Mouse (Mus musculus): ENCODE measurements at regions not wholly inside any gene's neighbourhood (a gene's known extent, or its start where the extent isn't known, plus 50 kb on each side); places are given as distances from the start of the nearest gene placed in this dataset.

DNA sequence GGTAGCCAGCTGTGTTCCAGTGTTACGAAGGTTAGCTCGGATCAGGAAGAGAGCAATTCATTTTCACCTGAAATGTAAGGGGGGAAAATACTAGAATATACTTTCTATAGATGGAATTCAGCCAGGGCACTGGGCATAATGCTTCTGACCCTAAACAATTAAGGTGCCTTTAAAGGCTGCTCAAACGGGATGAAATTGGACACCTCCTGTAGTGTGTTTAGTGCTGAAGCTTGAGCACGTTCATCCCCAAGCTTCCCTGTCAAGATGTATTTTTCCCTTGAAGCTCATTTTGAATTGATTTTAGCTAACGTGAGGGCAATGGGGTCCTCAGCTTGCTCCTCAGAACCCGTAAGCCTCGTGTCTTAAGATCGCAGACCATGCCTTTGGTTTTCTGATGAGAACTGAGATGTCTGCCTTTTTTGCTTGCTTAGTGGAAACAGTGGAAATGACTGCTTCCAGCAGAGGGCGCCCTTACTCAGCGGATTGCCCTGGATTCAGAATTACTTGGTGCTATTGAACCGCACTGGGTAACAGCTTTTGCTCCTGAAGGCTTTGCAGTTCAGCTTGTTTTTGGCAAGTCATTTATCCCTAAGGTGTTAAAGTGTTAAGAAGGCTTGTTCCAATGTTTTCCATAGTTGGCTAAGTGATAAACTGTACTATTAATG lies 74.6 kb upstream of the Fermt1 start:
- no peaks in the 10 kb centered on the region for H3K27me3 ChIP-seq (ENCODE audit: control insufficient read depth, insufficient read depth, low read depth, low read length)
- WGBS, result 22% methylated on average over 11 of the region's 11 CpGs
- no peak overlapping the region for H3K27ac ChIP-seq (ENCODE audit: low read length)
- no peaks in the 10 kb centered on the region for H3K36me3 ChIP-seq (ENCODE audit: control insufficient read depth, insufficient read depth, low read length)
- 0 out of 2 replicates have a peak overlapping the region, but pooled peaks have one; percentile 12 for H3K4me2 ChIP-seq (ENCODE audit: low read depth, low read length)
- H3K9ac ChIP-seq (ENCODE audit: low read length), result no peak overlapping the region
- H3K4me3 ChIP-seq (ENCODE audit: low read length), result no peak overlapping the region
- H3K9me3 ChIP-seq (ENCODE audit: control insufficient read depth, low read length), result no peaks in the 10 kb centered on the region
- peak; percentile 36; the same call in 1 of the 2 replicates for ATAC-seq (ENCODE audit: low read depth)
- H3K4me1 ChIP-seq (replicated peaks; ENCODE audit: control insufficient read depth, insufficient read depth, low read length), result no peaks in the 10 kb centered on the region

- H3K27me3 ChIP-seq (ENCODE audit: control insufficient read depth, insufficient read depth, low read depth, low read length), result no peaks in the 10 kb centered on the region
- no peaks in the 10 kb centered on the region for H3K36me3 ChIP-seq (ENCODE audit: control insufficient read depth, insufficient read depth, low read length)
- H3K9ac ChIP-seq (ENCODE audit: low read length), result no peak overlapping the region
- no peaks in the 10 kb centered on the region for H3K9me3 ChIP-seq (ENCODE audit: control insufficient read depth, low read length)
- no peak overlapping the region for H3K4me3 ChIP-seq (ENCODE audit: low read length)
- no peaks in the 10 kb centered on the region for H3K4me1 ChIP-seq (replicated peaks; ENCODE audit: control insufficient read depth, insufficient read depth, low read length)
- WGBS, result 77% methylated on average over 3 of the region's 3 CpGs
- no peak overlapping the region for H3K27ac ChIP-seq (ENCODE audit: low read length)
- H3K4me2 ChIP-seq (ENCODE audit: low read depth, low read length), result no peak overlapping the region
- ATAC-seq (ENCODE audit: low read depth), result no peak
These were observed 75.5 kb upstream of the Fermt1 start for GRCm38 (mm10) chr2:133021244-133021643.

DNA sequence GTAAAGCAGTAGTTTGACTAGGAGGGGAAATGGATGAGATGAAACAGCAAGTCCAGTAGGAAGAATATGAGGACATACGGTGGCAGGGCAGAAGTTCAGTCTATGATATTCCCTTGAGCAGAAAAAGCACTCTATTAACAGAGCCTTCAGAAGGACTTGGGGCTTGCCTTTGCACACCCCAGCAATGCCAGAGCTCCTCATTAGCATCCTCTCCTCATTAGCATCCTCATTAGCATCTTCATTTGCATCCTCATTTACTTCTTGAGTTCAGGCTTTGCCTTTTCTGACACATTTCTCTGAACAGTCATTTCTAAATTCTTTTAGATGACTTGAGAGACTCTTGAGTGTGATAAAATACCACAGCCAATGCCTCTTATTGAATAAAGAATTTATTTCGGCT lies 81.3 kb upstream of the Fermt1 start:
- WGBS, result 80% methylated on average over 2 of the region's 2 CpGs
- no peak for ATAC-seq (ENCODE audit: low read depth)
- Histone ChIP-seq H3K27me3 (ENCODE audit: control insufficient read depth, insufficient read depth, low read depth, low read length) (no peaks in the 10 kb centered on the region), H3K4me1 (replicated peaks; ENCODE audit: control insufficient read depth, insufficient read depth, low read length) (no peaks in the 10 kb centered on the region), H3K27ac (ENCODE audit: low read length) (no peak overlapping the region), H3K9me3 (ENCODE audit: control insufficient read depth, low read length) (no peaks in the 10 kb centered on the region), H3K9ac (ENCODE audit: low read length) (no peak overlapping the region), H3K4me3 (ENCODE audit: low read length) (no peak overlapping the region), H3K4me2 (ENCODE audit: low read depth, low read length) (no peak overlapping the region), H3K36me3 (ENCODE audit: control insufficient read depth, insufficient read depth, low read length) (no peaks in the 10 kb centered on the region)

GRCm38 (mm10) chr2:133035421-133035820 lies 89.7 kb upstream of the Fermt1 start:
- no peaks in the 10 kb centered on the region for H3K4me1 ChIP-seq (replicated peaks; ENCODE audit: control insufficient read depth, insufficient read depth, low read length)

GRCm38 (mm10) chr2:133040708-133041107 lies 95.0 kb upstream of the Fermt1 start:
- Histone ChIP-seq H3K4me3 (ENCODE audit: low read length) (no peak overlapping the region), H3K4me2 (ENCODE audit: low read depth, low read length) (no peak overlapping the region), H3K27ac (ENCODE audit: low read length) (no peak overlapping the region), H3K36me3 (ENCODE audit: control insufficient read depth, insufficient read depth, low read length) (no peaks in the 10 kb centered on the region), H3K4me1 (replicated peaks; ENCODE audit: control insufficient read depth, insufficient read depth, low read length) (no peaks in the 10 kb centered on the region), H3K27me3 (ENCODE audit: control insufficient read depth, insufficient read depth, low read depth, low read length) (no peaks in the 10 kb centered on the region), H3K9me3 (ENCODE audit: control insufficient read depth, low read length) (no peaks in the 10 kb centered on the region), H3K9ac (ENCODE audit: low read length) (no peak overlapping the region)
- no peak for ATAC-seq (ENCODE audit: low read depth)
- 91% methylated on average over 1 of the region's 1 CpGs for whole genome bisulfite sequencing

More at GRCm38 (mm10) chr2:133035421-133035820, 89.7 kb upstream of the Fermt1 start:
- no peak overlapping the region for H3K4me3 ChIP-seq (ENCODE audit: low read length)
- H3K9me3 ChIP-seq (ENCODE audit: control insufficient read depth, low read length), result no peaks in the 10 kb centered on the region
- H3K27me3 ChIP-seq (ENCODE audit: control insufficient read depth, insufficient read depth, low read depth, low read length), result no peaks in the 10 kb centered on the region
- ATAC-seq (ENCODE audit: low read depth), result no peak
- no peak overlapping the region for H3K27ac ChIP-seq (ENCODE audit: low read length)
- no peak overlapping the region for H3K4me2 ChIP-seq (ENCODE audit: low read depth, low read length)
- no peaks in the 10 kb centered on the region for H3K36me3 ChIP-seq (ENCODE audit: control insufficient read depth, insufficient read depth, low read length)
- no peak overlapping the region for H3K9ac ChIP-seq (ENCODE audit: low read length)
- 65% methylated on average over 3 of the region's 3 CpGs for WGBS

GRCm38 (mm10) chr2:133077698-133078356 lies 132.1 kb upstream of the Fermt1 start:
- H3K4me2 ChIP-seq (ENCODE audit: low read depth, low read length), result no peak overlapping the region
- H3K9me3 ChIP-seq (ENCODE audit: control insufficient read depth, low read length), result no peaks in the 10 kb centered on the region
- H3K4me3 ChIP-seq (ENCODE audit: low read length), result no peak overlapping the region
- H3K27ac ChIP-seq (ENCODE audit: low read length), result no peak overlapping the region
- no peaks in the 10 kb centered on the region for H3K27me3 ChIP-seq (ENCODE audit: control insufficient read depth, insufficient read depth, low read depth, low read length)
- no peak for ATAC-seq (ENCODE audit: low read depth)
- H3K9ac ChIP-seq (ENCODE audit: low read length), result no peak overlapping the region
- H3K36me3 ChIP-seq (ENCODE audit: control insufficient read depth, insufficient read depth, low read length), result no peaks in the 10 kb centered on the region
- H3K4me1 ChIP-seq (replicated peaks; ENCODE audit: control insufficient read depth, insufficient read depth, low read length), result no peaks in the 10 kb centered on the region
- WGBS, result 85% methylated on average over 11 of the region's 11 CpGs

GRCm38 (mm10) chr2:133090976-133091375 lies 145.3 kb upstream of the Fermt1 start:
- WGBS, result 78% methylated on average over 7 of the region's 7 CpGs
- Histone ChIP-seq H3K4me3 (ENCODE audit: low read length) (no peak overlapping the region), H3K36me3 (ENCODE audit: control insufficient read depth, insufficient read depth, low read length) (no peaks in the 10 kb centered on the region), H3K27me3 (ENCODE audit: control insufficient read depth, insufficient read depth, low read depth, low read length) (no peaks in the 10 kb centered on the region), H3K27ac (ENCODE audit: low read length) (no peak overlapping the region), H3K9me3 (ENCODE audit: control insufficient read depth, low read length) (no peaks in the 10 kb centered on the region), H3K4me2 (ENCODE audit: low read depth, low read length) (no peak overlapping the region), H3K9ac (ENCODE audit: low read length) (no peak overlapping the region), H3K4me1 (replicated peaks; ENCODE audit: control insufficient read depth, insufficient read depth, low read length) (no peaks in the 10 kb centered on the region)
- ATAC-seq (ENCODE audit: low read depth), result no peak

DNA sequence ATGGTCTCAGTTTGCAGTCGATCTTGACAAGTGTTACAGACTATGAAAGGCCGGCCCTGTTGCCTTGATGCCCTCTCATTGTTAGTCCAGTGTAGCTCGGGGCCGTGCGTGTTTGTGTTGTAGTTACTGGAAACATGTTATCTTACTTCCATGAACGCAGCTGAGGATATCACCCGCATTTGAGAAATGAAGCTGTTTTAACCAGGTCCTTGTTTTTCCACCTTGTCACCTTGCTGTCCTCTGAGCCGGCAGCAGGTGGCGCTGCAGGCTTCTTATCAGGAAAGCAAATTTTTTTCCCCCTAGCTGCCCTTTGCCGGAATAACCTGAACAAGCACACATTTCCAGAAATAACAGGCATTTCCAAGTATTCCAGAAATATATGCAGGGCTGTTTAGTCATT lies 167.9 kb upstream of the Fermt1 start:
- no peak overlapping the region for H3K9ac ChIP-seq (ENCODE audit: low read length)
- no peaks in the 10 kb centered on the region for H3K4me1 ChIP-seq (replicated peaks; ENCODE audit: control insufficient read depth, insufficient read depth, low read length)
- no peak for ATAC-seq (ENCODE audit: low read depth)
- H3K4me2 ChIP-seq (ENCODE audit: low read depth, low read length), result no peak overlapping the region
- H3K27ac ChIP-seq (ENCODE audit: low read length), result no peak overlapping the region
- no peaks in the 10 kb centered on the region for H3K27me3 ChIP-seq (ENCODE audit: control insufficient read depth, insufficient read depth, low read depth, low read length)
- H3K9me3 ChIP-seq (ENCODE audit: control insufficient read depth, low read length), result no peaks in the 10 kb centered on the region
- no peak overlapping the region for H3K4me3 ChIP-seq (ENCODE audit: low read length)
- WGBS, result 13% methylated on average over 10 of the region's 10 CpGs
- no peaks in the 10 kb centered on the region for H3K36me3 ChIP-seq (ENCODE audit: control insufficient read depth, insufficient read depth, low read length)

GRCm38 (mm10) chr2:133118651-133119050 lies 172.9 kb upstream of the Fermt1 start:
- WGBS, result 72% methylated on average over 14 of the region's 14 CpGs
- no peaks in the 10 kb centered on the region for H3K27me3 ChIP-seq (ENCODE audit: control insufficient read depth, insufficient read depth, low read depth, low read length)
- no peaks in the 10 kb centered on the region for H3K36me3 ChIP-seq (ENCODE audit: control insufficient read depth, insufficient read depth, low read length)
- ATAC-seq (ENCODE audit: low read depth), result no peak
- H3K9ac ChIP-seq (ENCODE audit: low read length), result no peak overlapping the region
- H3K4me1 ChIP-seq (replicated peaks; ENCODE audit: control insufficient read depth, insufficient read depth, low read length), result no peaks in the 10 kb centered on the region
- no peak overlapping the region for H3K4me2 ChIP-seq (ENCODE audit: low read depth, low read length)
- H3K9me3 ChIP-seq (ENCODE audit: control insufficient read depth, low read length), result no peaks in the 10 kb centered on the region
- H3K4me3 ChIP-seq (ENCODE audit: low read length), result no peak overlapping the region
- no peak overlapping the region for H3K27ac ChIP-seq (ENCODE audit: low read length)

All from lung, embryonic 16.5 days (tissue).